Mouse (Mus musculus) kidney, embryonic 14.5 days (tissue): ENCODE results near the gene Flg2. TPM values are rescaled to one million over a fixed set of nuclear protein-coding genes. Genes with fewer than 3 reads are reported as not detected.

Experiments
- ATAC-seq: fragments of 200-750 bp; cut with Nextera tagmentation; 2 replicates; pipeline ENCODE4 v1.8.0; 2017; ENCODE audit warnings: moderate number of reproducible peaks, mild to moderate bottlenecking, moderate TSS enrichment, moderate library complexity; ENCODE audit not compliant: low FRiP score, low TSS enrichment
- H3K27ac ChIP-seq: fragments of 300-500 bp; sonication (generic); 2 replicates; pipeline ENCODE4 v1.5.1; 2014; ENCODE audit warnings: low read depth, mild to moderate bottlenecking, low read length, moderate library complexity, mixed read lengths
- H3K27me3 ChIP-seq: fragments of 300-500 bp; sonication (generic); 2 replicates; pipeline ENCODE4 v1.6.1; 2014; ENCODE audit warnings: mild to moderate bottlenecking, low read length; ENCODE audit not compliant: control insufficient read depth, insufficient read depth
- H3K36me3 ChIP-seq: fragments of 300-500 bp; sonication (generic); 2 replicates; pipeline ENCODE4 v1.6.1; 2014; ENCODE audit warnings: low read length, mixed read lengths; ENCODE audit not compliant: control insufficient read depth, insufficient read depth
- H3K4me1 ChIP-seq: fragments of 300-500 bp; sonication (generic); 2 replicates; pipeline ENCODE4 v1.6.1; 2014; ENCODE audit warnings: low read length, mixed read lengths; ENCODE audit not compliant: control insufficient read depth, insufficient read depth
- H3K4me2 ChIP-seq: fragments of 300-500 bp; sonication (generic); replicated peaks from 2 replicates; pipeline ENCODE4 v1.6.1; 2014; ENCODE audit warnings: low read depth, mild to moderate bottlenecking, low read length
- H3K4me3 ChIP-seq: fragments of 300-500 bp; sonication (generic); 2 replicates; pipeline ENCODE4 v1.5.1; 2014; ENCODE audit warnings: mild to moderate bottlenecking, low read length
- H3K9ac ChIP-seq: fragments of 300-500 bp; sonication (generic); 2 replicates; pipeline ENCODE4 v1.6.1; 2014; ENCODE audit warnings: low read depth, mild to moderate bottlenecking, low read length, moderate library complexity
- H3K9me3 ChIP-seq: fragments of 300-500 bp; sonication (generic); 2 replicates; pipeline ENCODE4 v1.6.1; 2016; ENCODE audit warnings: low read length; ENCODE audit not compliant: control insufficient read depth
- WGBS: fragments of 180-500 bp; shearing (Covaris S2); extraction: QIAGEN DNeasy Blood & Tissue Kit; methylation state at CpG from one replicate; pipeline ENCODE4 v1.1.7; 2014; 5-methylcytosine and 5-hydroxymethylcytosine counted together
- polyA plus RNA-seq: library from polyadenylated mRNA; unstranded; fragments of >200 nt; fragmentation: Nextera tagmentation; extraction: Ambion mirVana; gene quantifications from 2 replicates; pipeline ENCODE4 v1.2.1, GENCODE M21; 2014

The Flg2 gene
- not detected in 2 replicates for polyA plus RNA-seq

- Histone ChIP-seq H3K27ac (no peak within 1 kb of the TSS), H3K36me3 (no peaks in the 10 kb centered on the region), H3K4me1 (no peaks in the 10 kb centered on the region), H3K9me3 (no peaks in the 10 kb centered on the region), H3K4me3 (no peak within 1 kb of the TSS), H3K27me3 (no peaks in the 10 kb centered on the region), H3K9ac (no peak within 1 kb of the TSS), H3K4me2 (no peak within 1 kb of the TSS)
- 86% methylated on average over 3 of the region's 3 CpGs for WGBS
- no peak for ATAC-seq
Observed at GRCm38 (mm10) chr3:93196978-93197377, at the start of gene Flg2. Gene Flg2 (plus strand): TSS chr3:93197278.

GRCm38 (mm10) chr3:93162502-93162901 is 34.6 kb upstream of the Flg2 start:
- no peaks in the 10 kb centered on the region for H3K36me3 ChIP-seq
- H3K27ac ChIP-seq, result no peak overlapping the region
- no peaks in the 10 kb centered on the region for H3K27me3 ChIP-seq
- H3K4me3 ChIP-seq, result no peak overlapping the region
- WGBS, result 27% methylated on average over 6 of the region's 6 CpGs
- H3K4me2 ChIP-seq, result no peak overlapping the region
- no peak for ATAC-seq
- no peaks in the 10 kb centered on the region for H3K9me3 ChIP-seq
- H3K9ac ChIP-seq, result no peak overlapping the region
- no peaks in the 10 kb centered on the region for H3K4me1 ChIP-seq

GRCm38 (mm10) chr3:93162996-93163592 is 34.0 kb upstream of the Flg2 start:
- H3K27ac ChIP-seq, result no peak overlapping the region
- ATAC-seq, result no peak
- no peaks in the 10 kb centered on the region for H3K27me3 ChIP-seq
- no peak overlapping the region for H3K4me3 ChIP-seq
- H3K36me3 ChIP-seq, result no peaks in the 10 kb centered on the region
- no peak overlapping the region for H3K4me2 ChIP-seq
- H3K9me3 ChIP-seq, result no peaks in the 10 kb centered on the region
- WGBS, result 52% methylated on average over 1 of the region's 1 CpGs
- no peaks in the 10 kb centered on the region for H3K4me1 ChIP-seq
- no peak overlapping the region for H3K9ac ChIP-seq

GRCm38 (mm10) chr3:93180856-93181255 is 16.2 kb upstream of the Flg2 start:
- H3K4me2 ChIP-seq, result no peak overlapping the region
- ATAC-seq, result no peak
- H3K4me1 ChIP-seq, result no peaks in the 10 kb centered on the region
- no peaks in the 10 kb centered on the region for H3K27me3 ChIP-seq
- H3K4me3 ChIP-seq, result no peak overlapping the region
- no peak overlapping the region for H3K9ac ChIP-seq
- no peaks in the 10 kb centered on the region for H3K36me3 ChIP-seq
- WGBS, result 74% methylated on average over 4 of the region's 4 CpGs
- no peaks in the 10 kb centered on the region for H3K9me3 ChIP-seq
- no peak overlapping the region for H3K27ac ChIP-seq

- no peak for ATAC-seq
- H3K4me2 ChIP-seq, result no peak overlapping the region
Observed at GRCm38 (mm10) chr3:93201955-93202354, 4.9 kb downstream of the Flg2 start.

GRCm38 (mm10) chr3:93202499-93202898 is 5.4 kb downstream of the Flg2 start:
- H3K9me3 ChIP-seq, result 0 out of 2 replicates have a peak, but pooled peaks cover 4% of the 10 kb centered on the region
- H3K27ac ChIP-seq, result no peak overlapping the region
- H3K36me3 ChIP-seq, result no peaks in the 10 kb centered on the region
- 91% methylated on average over 4 of the region's 4 CpGs for WGBS
- H3K27me3 ChIP-seq, result no peaks in the 10 kb centered on the region
- ATAC-seq, result no peak
- H3K4me1 ChIP-seq, result no peaks in the 10 kb centered on the region
- no peak overlapping the region for H3K4me2 ChIP-seq
- no peak overlapping the region for H3K4me3 ChIP-seq
- H3K9ac ChIP-seq, result no peak overlapping the region

More at GRCm38 (mm10) chr3:93201955-93202354, 4.9 kb downstream of the Flg2 start:
- no peak overlapping the region for H3K27ac ChIP-seq
- 0 out of 2 replicates have a peak, but pooled peaks cover 4% of the 10 kb centered on the region for H3K9me3 ChIP-seq
- H3K4me1 ChIP-seq, result no peaks in the 10 kb centered on the region
- H3K36me3 ChIP-seq, result no peaks in the 10 kb centered on the region
- no peak overlapping the region for H3K4me3 ChIP-seq
- 83% methylated on average over 2 of the region's 2 CpGs for WGBS
- H3K9ac ChIP-seq, result no peak overlapping the region
- no peaks in the 10 kb centered on the region for H3K27me3 ChIP-seq

Other genes starting within 250 kb of the Flg2 start
- gene Lce3d, start 239.9 kb upstream of the Flg2 start, polyA plus RNA-seq, result not detected in 2 replicates
- gene Lce3e, start 230.2 kb upstream of the Flg2 start, polyA plus RNA-seq, result not detected in 2 replicates
- gene Lce3f, start 205.1 kb upstream of the Flg2 start, polyA plus RNA-seq, result not detected in 2 replicates
- gene Crct1, start 181.6 kb upstream of the Flg2 start, polyA plus RNA-seq, result 0.64 and 0.67 TPM in 2 replicates
- gene Lce1m, start 178.2 kb upstream of the Flg2 start, polyA plus RNA-seq, result not detected in 2 replicates
- gene Gm4858, start 128.5 kb upstream of the Flg2 start, polyA plus RNA-seq, result not detected in 2 replicates
- gene Crnn, start 52.5 kb upstream of the Flg2 start, polyA plus RNA-seq, result not detected in 2 replicates
- gene Flg, start 76.2 kb downstream of the Flg2 start, polyA plus RNA-seq, result 0.10 and 0.24 TPM in 2 replicates
- 0.01 TPM in 1 of 2 replicates, not detected in the other for gene Hrnr, start 122.5 kb downstream of the Flg2 start, polyA plus RNA-seq
- gene Rptn, start 196.4 kb downstream of the Flg2 start, polyA plus RNA-seq, result not detected in 2 replicates
- 1.5 and 3.0 TPM in 2 replicates for gene Tchh, start 245.1 kb downstream of the Flg2 start, polyA plus RNA-seq